Comparison of ENCODE assay signal across 24 mouse cellular contexts in genomic region chr12:111785174-111785573, GRCm38 (mm10). TPM values are rescaled to one million over a fixed set of nuclear protein-coding genes. Genes with fewer than 3 reads are reported as not detected.
DNase-seq lines count a peak whose midpoint lies in the region; ATAC-seq and TF ChIP-seq lines count a peak whose summit lies in the region.
"Had no signal": no experiment of that assay in that cellular context is flagged by ENCODE, and none has a peak within 500 bp of the region (broad histone marks: within the 10 kb centered on the region; RNA-seq: fewer than 3 reads in every experiment).

No protein-coding gene starts in this region.

- DNase-seq in lung, postnatal 0 days (ENCODE audit: low spot score), result no peak
- DNase-seq in lung, postnatal 25 days (ENCODE audit: low spot score), result no peak
- DNase-seq in yolk sac, embryonic 10.5 days (ENCODE audit: low spot score), result peak; percentile 75
- no peak for DNase-seq in gastrocnemius, adult 2 months
- DNase-seq in thymus, postnatal 4 days, result no peak
- DNase-seq in natural killer cell, adult 2 months (ENCODE audit: low spot score in 2 of 2), result no peak
- DNase-seq: adrenal gland, adult 8-10 months; adrenal gland, postnatal 25 days; cerebellum, adult 11-12 months; cerebellum, adult 8-10 months; cerebellum, postnatal 10 days; gastrocnemius, postnatal 14 days; heart, adult 11 months had no signal

- no peak overlapping the region for H3K9ac ChIP-seq in lung, postnatal 0 days (replicated peaks; ENCODE audit: low read depth)
- no peak overlapping the region for H3K9ac ChIP-seq in intestine, embryonic 16.5 days (ENCODE audit: low read depth, low read length)
- H3K9ac ChIP-seq in stomach, embryonic 15.5 days, result no peak overlapping the region
- H3K9ac ChIP-seq: embryonic facial prominence, embryonic 12.5 days; forebrain, embryonic 12.5 days; forebrain, embryonic 15.5 days; hindbrain, embryonic 12.5 days; hindbrain, embryonic 15.5 days had no signal

- no peak for TF ChIP-seq CTCF in lung, postnatal 0 days (IDR thresholded peaks at IDR 0.05)
- no peak for TF ChIP-seq CTCF in gastrocnemius, adult 2 months (IDR thresholded peaks at IDR 0.05)

- no peak overlapping the region for H3K4me3 ChIP-seq in lung, postnatal 0 days (ENCODE audit: low read depth, low read length)
- no peak overlapping the region for H3K4me3 ChIP-seq in intestine, embryonic 16.5 days (ENCODE audit: low read length)
- H3K4me3 ChIP-seq in stomach, embryonic 15.5 days (replicated peaks), result no peak overlapping the region
- no peak overlapping the region for H3K4me3 ChIP-seq in gastrocnemius, adult 2 months
- H3K4me3 ChIP-seq: embryonic facial prominence, embryonic 12.5 days; erythroblast, embryonic 14.5 days; forebrain, embryonic 12.5 days; forebrain, embryonic 15.5 days; hindbrain, embryonic 12.5 days; hindbrain, embryonic 15.5 days had no signal

- H3K27ac ChIP-seq in lung, postnatal 0 days (ENCODE audit: low read length), result no peak overlapping the region
- H3K27ac ChIP-seq in intestine, embryonic 16.5 days (ENCODE audit: low read length), result no peak overlapping the region
- H3K27ac ChIP-seq in stomach, embryonic 15.5 days, result no peak overlapping the region
- no peak overlapping the region for H3K27ac ChIP-seq in gastrocnemius, adult 2 months
- H3K27ac ChIP-seq: embryonic facial prominence, embryonic 12.5 days; forebrain, embryonic 12.5 days; forebrain, embryonic 15.5 days; hindbrain, embryonic 12.5 days; hindbrain, embryonic 15.5 days had no signal

- ATAC-seq in lung, postnatal 0 days, result peak; percentile 12; the same call in 1 of the 2 replicates
- peak; percentile 65 for ATAC-seq in intestine, embryonic 16.5 days
- peak; percentile 57; the same call in 1 of the 2 replicates for ATAC-seq in stomach, embryonic 15.5 days (ENCODE audit: insufficient read depth, low FRiP score, low read depth)
- ATAC-seq: activated CD4-positive, CD25-positive, alpha-beta regulatory T cell, adult 4 months; CD4-positive, CD25-positive, alpha-beta regulatory T cell, adult 4 months; forebrain, embryonic 15.5 days had no signal

- H3K4me1 ChIP-seq in lung, postnatal 0 days (ENCODE audit: insufficient read depth, low read depth, low read length), result no peaks in the 10 kb centered on the region
- H3K4me1 ChIP-seq in intestine, embryonic 16.5 days (ENCODE audit: control insufficient read depth, insufficient read depth, low read length), result peaks cover 6% of the 10 kb centered on the region
- H3K4me1 ChIP-seq in stomach, embryonic 15.5 days, result no peaks in the 10 kb centered on the region
- H3K4me1 ChIP-seq: embryonic facial prominence, embryonic 12.5 days; forebrain, embryonic 12.5 days; forebrain, embryonic 15.5 days; hindbrain, embryonic 12.5 days; hindbrain, embryonic 15.5 days had no signal

- 60% methylated on average over 15 of the region's 15 CpGs for WGBS in lung, postnatal 0 days
- 64% methylated on average over 15 of the region's 15 CpGs for WGBS in intestine, embryonic 16.5 days
- 57% methylated on average over 14 of the region's 15 CpGs for WGBS in stomach, embryonic 15.5 days

- H3K36me3 ChIP-seq in lung, postnatal 0 days (ENCODE audit: insufficient read depth, low read length), result peaks cover 49% of the 10 kb centered on the region
- H3K36me3 ChIP-seq in intestine, embryonic 16.5 days (ENCODE audit: control insufficient read depth, insufficient read depth, low read length), result peaks cover 39% of the 10 kb centered on the region
- H3K36me3 ChIP-seq in stomach, embryonic 15.5 days, result peaks cover 69% of the 10 kb centered on the region

- H3K4me2 ChIP-seq in lung, postnatal 0 days (replicated peaks; ENCODE audit: low read depth, low read length), result no peak overlapping the region
- no peak overlapping the region for H3K4me2 ChIP-seq in intestine, embryonic 16.5 days (ENCODE audit: low read depth, low read length)
- H3K4me2 ChIP-seq in stomach, embryonic 15.5 days, result no peak overlapping the region
- H3K4me2 ChIP-seq: embryonic facial prominence, embryonic 12.5 days; forebrain, embryonic 12.5 days; forebrain, embryonic 15.5 days; heart, embryonic 11.5 days; hindbrain, embryonic 12.5 days; hindbrain, embryonic 15.5 days had no signal

- TF ChIP-seq EP300 in lung, postnatal 0 days (IDR thresholded peaks at IDR 0.05), result no peak

- H3K27me3 ChIP-seq in lung, postnatal 0 days (replicated peaks; ENCODE audit: insufficient read depth, low read length), result no peaks in the 10 kb centered on the region
- no peaks in the 10 kb centered on the region for H3K27me3 ChIP-seq in intestine, embryonic 16.5 days (replicated peaks; ENCODE audit: control insufficient read depth, insufficient read depth, low read length)
- H3K27me3 ChIP-seq in stomach, embryonic 15.5 days (replicated peaks), result no peaks in the 10 kb centered on the region
- H3K27me3 ChIP-seq: embryonic facial prominence, embryonic 12.5 days; forebrain, embryonic 12.5 days; forebrain, embryonic 15.5 days; hindbrain, embryonic 12.5 days; hindbrain, embryonic 15.5 days had no signal

- intact Hi-C loops in gastrocnemius, adult 2 months (cut with DNase I), result no loop called here

- H3K9me3 ChIP-seq in lung, postnatal 0 days (ENCODE audit: low read length), result no peaks in the 10 kb centered on the region
- H3K9me3 ChIP-seq in intestine, embryonic 16.5 days (ENCODE audit: control insufficient read depth, low read length), result no peaks in the 10 kb centered on the region
- no peaks in the 10 kb centered on the region for H3K9me3 ChIP-seq in stomach, embryonic 15.5 days
- H3K9me3 ChIP-seq: embryonic facial prominence, embryonic 12.5 days; forebrain, embryonic 12.5 days; forebrain, embryonic 15.5 days; hindbrain, embryonic 12.5 days; hindbrain, embryonic 15.5 days had no signal

RNA-seq across cellular contexts. Expression of gene Klc1, which starts 26.5 kb away (rescaled TPM):
- polyA plus RNA-seq in lung, postnatal 0 days (2015; fragmentation: Nextera tagmentation; extraction: Ambion mirVana), result 86.1 and 89.6 TPM in 2 replicates
- 75.7 and 83.4 TPM in 2 replicates for polyA plus RNA-seq in intestine, embryonic 16.5 days (2015; fragmentation: Nextera tagmentation; extraction: Ambion mirVana)
- 97.8 and 113 TPM in 2 replicates for polyA plus RNA-seq in stomach, embryonic 15.5 days (2015; fragmentation: Nextera tagmentation; extraction: Ambion mirVana)
- total RNA-seq in gastrocnemius, adult 2 months (2021), result 10 to 100 TPM; 61.5 to 75.9 TPM

RNA-seq across cellular contexts. Expression of gene Xrcc3, which starts 28.5 kb away (rescaled TPM):
- polyA plus RNA-seq in lung, postnatal 0 days (2015; fragmentation: Nextera tagmentation; extraction: Ambion mirVana), result 1.8 and 2.1 TPM in 2 replicates
- 10.6 and 11.0 TPM in 2 replicates for polyA plus RNA-seq in intestine, embryonic 16.5 days (2015; fragmentation: Nextera tagmentation; extraction: Ambion mirVana)
- polyA plus RNA-seq in stomach, embryonic 15.5 days (2015; fragmentation: Nextera tagmentation; extraction: Ambion mirVana), result 7.2 and 8.5 TPM in 2 replicates
- total RNA-seq in gastrocnemius, adult 2 months (2021), result under 1 TPM in 1 of 2 experiments, not detected in 1; 0.47 TPM

RNA-seq across cellular contexts. Expression of gene Zfyve21, which starts 28.8 kb away (rescaled TPM):
- 160 and 163 TPM in 2 replicates for polyA plus RNA-seq in lung, postnatal 0 days (2015; fragmentation: Nextera tagmentation; extraction: Ambion mirVana)
- 232 and 245 TPM in 2 replicates for polyA plus RNA-seq in intestine, embryonic 16.5 days (2015; fragmentation: Nextera tagmentation; extraction: Ambion mirVana)
- 134 and 140 TPM in 2 replicates for polyA plus RNA-seq in stomach, embryonic 15.5 days (2015; fragmentation: Nextera tagmentation; extraction: Ambion mirVana)
- total RNA-seq in gastrocnemius, adult 2 months (2021), result 10 to 100 TPM; 15.6 to 18.0 TPM

Comparison
In these comparisons a context has a peak if more than half of its experiments do, and no peak if none do; other contexts are left out.
1. ATAC-seq: peak in every context shown above with its lines; median percentile 65 in intestine, embryonic 16.5 days; 57 in stomach, embryonic 15.5 days; 12 in lung, postnatal 0 days.